Mouse (Mus musculus) limb, embryonic 11.5 days (tissue): ENCODE data around the gene 4933402E13Rik. TPM values are rescaled to one million over a fixed set of nuclear protein-coding genes. Genes with fewer than 3 reads are reported as not detected.

Source experiments
- ATAC-seq: fragments of 200-750 bp; cut with Nextera tagmentation; 2 replicates; pipeline ENCODE4 v1.8.0; 2017; ENCODE audit warnings: low read depth; ENCODE audit not compliant: insufficient number of reproducible peaks, low FRiP score, low TSS enrichment
- DNase-seq: peaks from one replicate; pipeline ENCODE4 v3.0.0-alpha.2; 2015; ENCODE audit warnings: low spot score
- H3K27ac ChIP-seq: fragments of 300-500 bp; sonication (generic); replicated peaks from 2 replicates; pipeline ENCODE4 v1.5.1; 2014; ENCODE audit warnings: low read depth, mild to moderate bottlenecking, low read length
- H3K27me3 ChIP-seq: fragments of 300-500 bp; sonication (generic); 2 replicates; pipeline ENCODE4 v1.6.1; 2014; ENCODE audit warnings: mild to moderate bottlenecking, low read length, mixed read lengths; ENCODE audit not compliant: control insufficient read depth, insufficient read depth
- H3K36me3 ChIP-seq: fragments of 300-500 bp; sonication (generic); 2 replicates; pipeline ENCODE4 v1.6.1; 2014; ENCODE audit warnings: mild to moderate bottlenecking, low read length, moderate library complexity, mixed read lengths; ENCODE audit not compliant: control insufficient read depth, insufficient read depth
- H3K4me1 ChIP-seq: fragments of 300-500 bp; sonication (generic); 2 replicates; pipeline ENCODE4 v1.6.1; 2014; ENCODE audit warnings: low read length, mixed read lengths; ENCODE audit not compliant: control insufficient read depth, insufficient read depth
- H3K4me2 ChIP-seq: fragments of 300-500 bp; sonication (generic); 2 replicates; pipeline ENCODE4 v1.6.1; 2014; ENCODE audit warnings: low read depth, mild to moderate bottlenecking, moderate library complexity; ENCODE audit not compliant: severe bottlenecking
- H3K4me3 ChIP-seq: fragments of 300-500 bp; sonication (generic); 2 replicates; pipeline ENCODE4 v1.5.1; 2014; ENCODE audit warnings: low read depth, low read length
- H3K9ac ChIP-seq: fragments of 300-500 bp; sonication (generic); 2 replicates; pipeline ENCODE4 v1.6.1; 2014; ENCODE audit warnings: mild to moderate bottlenecking, low read length
- H3K9me3 ChIP-seq: fragments of 300-500 bp; sonication (generic); 2 replicates; pipeline ENCODE4 v1.6.1; 2016; ENCODE audit warnings: low read length; ENCODE audit not compliant: control insufficient read depth
- WGBS: fragments of 180-500 bp; shearing (Covaris S2); extraction: QIAGEN DNeasy Blood & Tissue Kit; methylation state at CpG from one replicate; pipeline ENCODE4 v1.1.7; 2014; 5-methylcytosine and 5-hydroxymethylcytosine counted together
- polyA plus RNA-seq: library from polyadenylated mRNA; unstranded; fragments of >200 nt; fragmentation: Nextera tagmentation; extraction: Ambion mirVana; gene quantifications from 2 replicates; pipeline ENCODE4 v1.2.1, GENCODE M21; 2014

The 4933402E13Rik gene
- polyA plus RNA-seq = 0.08 TPM in 1 of 2 replicates, not detected in the other

DNA sequence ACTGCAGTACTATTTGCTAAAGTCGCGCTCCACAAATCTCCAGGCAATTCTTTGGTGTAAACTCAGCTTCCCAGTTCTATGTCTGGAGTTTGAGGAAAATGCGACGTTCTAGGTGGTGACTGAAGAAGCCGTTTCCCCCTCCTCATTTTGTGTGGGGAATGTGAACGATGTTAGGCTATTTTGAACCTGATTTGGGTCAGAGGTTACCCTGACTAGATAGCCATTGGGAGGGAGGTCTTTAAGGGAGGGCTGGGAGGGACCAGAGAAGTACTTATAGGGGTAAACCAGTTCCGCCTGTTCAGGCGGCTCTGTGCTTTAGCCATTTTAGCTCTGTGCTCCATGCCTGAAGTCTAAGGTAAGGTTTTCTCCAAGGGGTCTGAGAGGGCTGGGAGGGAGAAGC lies at the start of gene 4933402E13Rik:
TSS of gene 4933402E13Rik (plus strand) at position 301 of the 400 bp plus-strand sequence.
- Histone ChIP-seq H3K4me1 (no peaks in the 10 kb centered on the region), H3K4me3 (no peak within 1 kb of the TSS), H3K9me3 (no peaks in the 10 kb centered on the region), H3K27ac (no peak within 1 kb of the TSS), H3K4me2 (no peak within 1 kb of the TSS), H3K27me3 (no peaks in the 10 kb centered on the region), H3K36me3 (no peaks in the 10 kb centered on the region), H3K9ac (no peak within 1 kb of the TSS)
- WGBS = 86% methylated on average over 8 of the region's 8 CpGs
- DNase-seq (no peak), ATAC-seq (no peak)

Other genes starting within 250 kb of the 4933402E13Rik start
- gene 4931400O07Rik, start 184.5 kb downstream of the 4933402E13Rik start, polyA plus RNA-seq = not detected in 2 replicates